ENCODE assay signal across 8 mouse cellular contexts in the genomic region with DNA sequence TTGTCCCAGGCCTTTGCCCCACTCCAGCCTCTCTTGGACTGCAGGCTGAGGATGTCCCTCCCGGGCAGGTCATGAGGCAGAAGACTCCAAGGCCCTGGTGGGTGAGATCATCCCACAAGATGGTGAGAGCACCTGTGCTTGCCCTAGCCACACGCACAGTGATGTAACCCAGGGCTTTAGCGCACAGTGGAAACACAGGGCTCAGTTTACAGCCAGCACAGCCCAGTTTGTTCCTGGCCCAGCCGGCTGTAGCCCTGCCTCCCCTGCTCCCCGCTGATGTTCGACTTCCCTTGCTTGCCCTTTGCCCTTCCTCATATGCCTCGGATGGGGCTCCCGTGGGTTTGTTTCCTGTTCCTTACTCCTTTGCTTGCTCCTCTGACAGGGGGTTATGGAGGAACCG. TPM values are rescaled to one million over a fixed set of nuclear protein-coding genes. Genes with fewer than 3 reads are reported as not detected.
A peak's percentile ranks its signal among the peaks of the same experiment; 100 is the strongest.
DNase-seq lines count a peak whose midpoint lies in the region; ATAC-seq and TF ChIP-seq lines count a peak whose summit lies in the region.

No protein-coding gene starts in this region.

- H3K9me3 ChIP-seq in liver, embryonic 14.5 days (ENCODE audit: control insufficient read depth, low read length), result no peaks in the 10 kb centered on the region

- peak; percentile 61 to 77 for DNase-seq in gastrocnemius, adult 8-10 months (ENCODE audit: low spot score in 2 of 2)
- DNase-seq in gastrocnemius, postnatal 4 days (ENCODE audit: low spot score in 2 of 2), result no peak
- DNase-seq in spleen, adult 2 months (ENCODE audit: low read depth in 1 of 2, low spot score in 2 of 2), result no peak
- no peak for DNase-seq in spleen, adult 18-20 months
- DNase-seq in liver, embryonic 14.5 days (ENCODE audit: low read depth in 3 of 3, low spot score in 3 of 3), result no peak
- peak; percentile 74 for DNase-seq in yolk sac, embryonic 10.5 days (ENCODE audit: low spot score)
- DNase-seq in cerebellum, adult 11 months, result no peak
- no peak for DNase-seq in ovary, postnatal 36 days (ENCODE audit: low spot score)

- WGBS in spleen, adult 2 months, result 23% methylated on average over 9 of the region's 9 CpGs
- 21% methylated on average over 9 of the region's 9 CpGs for WGBS in liver, embryonic 14.5 days (ENCODE audit: insufficient replicate concordance)

- no peak overlapping the region for H3K4me2 ChIP-seq in liver, embryonic 14.5 days (ENCODE audit: low read depth)

- peak overlapping the region; percentile 10; the same call in 1 of the 2 replicates for H3K27ac ChIP-seq in spleen, adult 2 months (ENCODE audit: insufficient read depth, low read length)
- no peak overlapping the region for H3K27ac ChIP-seq in liver, embryonic 14.5 days

- H3K4me1 ChIP-seq in spleen, adult 2 months (ENCODE audit: control insufficient read depth, insufficient read depth, insufficient read length), result peaks cover 9% of the 10 kb centered on the region; the same call in 1 of the 2 replicates
- H3K4me1 ChIP-seq in liver, embryonic 14.5 days (replicated peaks; ENCODE audit: control insufficient read depth in 2 of 2, insufficient read depth in 2 of 2, low read length in 1 of 2), result peaks cover 0 to 12% of the 10 kb centered on the region in 2 experiments; a peak in 2 of 4 replicates

- no peak for TF ChIP-seq POLR2A in spleen, adult 2 months (IDR thresholded peaks at IDR 0.05; ENCODE audit: low read depth, low read length)

- H3K27me3 ChIP-seq in spleen, adult 2 months (ENCODE audit: control insufficient read depth, insufficient read depth, low read length), result no peaks in the 10 kb centered on the region
- no peaks in the 10 kb centered on the region for H3K27me3 ChIP-seq in liver, embryonic 14.5 days (ENCODE audit: control insufficient read depth, insufficient read depth, low read length)

- no peaks in the 10 kb centered on the region for H3K36me3 ChIP-seq in spleen, adult 2 months (ENCODE audit: control insufficient read depth, insufficient read depth, low read length)
- H3K36me3 ChIP-seq in liver, embryonic 14.5 days (replicated peaks; ENCODE audit: control insufficient read depth, insufficient read depth, low read depth), result no peaks in the 10 kb centered on the region

- no peak for TF ChIP-seq CTCF in spleen, adult 2 months (IDR thresholded peaks at IDR 0.05; ENCODE audit: extremely low read depth, insufficient read depth, insufficient read length, insufficient replicate concordance)
- no peak for TF ChIP-seq CTCF in liver, embryonic 14.5 days (IDR thresholded peaks at IDR 0.05; ENCODE audit: low read depth)

- H3K9ac ChIP-seq in liver, embryonic 14.5 days (replicated peaks), result no peak overlapping the region

- no peak overlapping the region for H3K4me3 ChIP-seq in spleen, adult 2 months (ENCODE audit: extremely low read depth, insufficient read depth, insufficient read length)
- no peak overlapping the region for H3K4me3 ChIP-seq in liver, embryonic 14.5 days (ENCODE audit: insufficient read depth in 1 of 2, low read depth in 2 of 2, low read length in 2 of 2)

- ATAC-seq in liver, embryonic 14.5 days (ENCODE audit: insufficient read depth), result peak; percentile 50

- TF ChIP-seq EP300 in liver, embryonic 14.5 days (IDR thresholded peaks at IDR 0.05; ENCODE audit: low read depth), result no peak

RNA-seq across cellular contexts. Expression of a gene that starts 17.1 kb away (rescaled TPM):
- total RNA-seq in gastrocnemius, adult 8-10 months (2022), result 100 to 1,000 TPM; 273 to 345 (median 299) TPM
- 100 to 1,000 TPM; 132 to 139 TPM for total RNA-seq in gastrocnemius, postnatal 4 days (2021)
- 0.12 TPM in 2 replicates for polyA plus RNA-seq in spleen, adult 2 months (2012; rRNA removed)
- polyA plus RNA-seq in liver, embryonic 14.5 days (2012; rRNA removed), result 0.03 and 0.04 TPM in 2 replicates
- 0.03 and 0.08 TPM in 2 replicates for polyA plus RNA-seq in liver, embryonic 14.5 days (2014; fragmentation: Nextera tagmentation; extraction: Ambion mirVana)

RNA-seq across cellular contexts. Expression of a gene that starts 40.1 kb away (rescaled TPM):
- under 1 TPM; 0.07 to 0.25 (median 0.14) TPM for total RNA-seq in gastrocnemius, adult 8-10 months (2022)
- total RNA-seq in gastrocnemius, postnatal 4 days (2021), result under 1 TPM; 0.47 to 0.57 TPM
- polyA plus RNA-seq in spleen, adult 2 months (2012; rRNA removed), result 0.07 and 0.12 TPM in 2 replicates
- polyA plus RNA-seq in liver, embryonic 14.5 days (2012; rRNA removed), result 0.54 and 0.64 TPM in 2 replicates
- 0.50 and 0.58 TPM in 2 replicates for polyA plus RNA-seq in liver, embryonic 14.5 days (2014; fragmentation: Nextera tagmentation; extraction: Ambion mirVana)

Comparison
In these comparisons a context has a peak if more than half of its experiments do, and no peak if none do; other contexts are left out.
1. DNase-seq: peak in gastrocnemius, adult 8-10 months (2 of 2) and yolk sac, embryonic 10.5 days (single experiment); none in gastrocnemius, postnatal 4 days (0 of 2), spleen, adult 2 months (0 of 2), spleen, adult 18-20 months (0 of 2), liver, embryonic 14.5 days (0 of 3), cerebellum, adult 11 months (single experiment) and ovary, postnatal 36 days (single experiment).